In genomic region chr10:87484831-87485720, GRCm38 (mm10) we compare ENCODE assay signal across 13 mouse cellular contexts. TPM values are rescaled to one million over a fixed set of nuclear protein-coding genes. Genes with fewer than 3 reads are reported as not detected.
A peak's percentile ranks its signal among the peaks of the same experiment; 100 is the strongest.
DNase-seq lines count a peak whose midpoint lies in the region; ATAC-seq and TF ChIP-seq lines count a peak whose summit lies in the region.
"Had no signal": no experiment of that assay in that cellular context is flagged by ENCODE, and none has a peak within 500 bp of the region (broad histone marks: within the 10 kb centered on the region; RNA-seq: fewer than 3 reads in every experiment).

No protein-coding gene starts in this region.

- ATAC-seq in heart, embryonic 13.5 days (ENCODE audit: extremely low read depth, insufficient number of reproducible peaks, low FRiP score, low TSS enrichment), result no peak
- no peak for ATAC-seq in forebrain, embryonic 16.5 days
- peak; percentile 79 for ATAC-seq in midbrain, embryonic 12.5 days (ENCODE audit: low FRiP score, low read depth)
- no peak for ATAC-seq in intestine, postnatal 0 days

- H3K4me1 ChIP-seq in heart, embryonic 13.5 days, result peaks cover 15% of the 10 kb centered on the region
- H3K4me1 ChIP-seq in forebrain, embryonic 16.5 days (replicated peaks; ENCODE audit: control insufficient read depth, insufficient read depth, low read length), result peaks cover 38% of the 10 kb centered on the region
- H3K4me1 ChIP-seq in midbrain, embryonic 12.5 days, result peaks cover 52% of the 10 kb centered on the region
- H3K4me1 ChIP-seq in intestine, postnatal 0 days (replicated peaks; ENCODE audit: control insufficient read depth, insufficient read depth, low read length), result no peaks in the 10 kb centered on the region

- H3K4me2 ChIP-seq in heart, embryonic 13.5 days, result peak overlapping the region; percentile 48
- H3K4me2 ChIP-seq in forebrain, embryonic 16.5 days (ENCODE audit: low read length), result peak overlapping the region; percentile 91
- peak overlapping the region; percentile 77 for H3K4me2 ChIP-seq in midbrain, embryonic 12.5 days (replicated peaks)
- no peak overlapping the region for H3K4me2 ChIP-seq in intestine, postnatal 0 days (replicated peaks; ENCODE audit: low read depth)

- TF ChIP-seq CTCF in intestine, postnatal 0 days (IDR thresholded peaks at IDR 0.05; ENCODE audit: low read depth), result no peak

- H3K4me3 ChIP-seq in heart, embryonic 13.5 days, result no peak overlapping the region
- H3K4me3 ChIP-seq in forebrain, embryonic 16.5 days (replicated peaks; ENCODE audit: low read length), result peak overlapping the region; percentile 49
- H3K4me3 ChIP-seq in midbrain, embryonic 12.5 days, result peak overlapping the region; percentile 42
- no peak overlapping the region for H3K4me3 ChIP-seq in intestine, postnatal 0 days (ENCODE audit: low read depth, low read length)

- no peak overlapping the region for H3K27ac ChIP-seq in heart, embryonic 13.5 days (replicated peaks)
- H3K27ac ChIP-seq in forebrain, embryonic 16.5 days (ENCODE audit: low read length), result peak overlapping the region; percentile 58
- H3K27ac ChIP-seq in midbrain, embryonic 12.5 days (replicated peaks), result peak overlapping the region; percentile 77
- H3K27ac ChIP-seq in intestine, postnatal 0 days (ENCODE audit: low read depth, low read length), result no peak overlapping the region
- H3K27ac ChIP-seq: kidney, postnatal 0 days had no signal

- no peak for DNase-seq in heart, postnatal 36 days
- peak; percentile 61 for DNase-seq in brain, adult 2 months (ENCODE audit: low read depth, low spot score)
- DNase-seq in thymus, postnatal 25 days, result no peak
- DNase-seq in adrenal gland, postnatal 4 days (ENCODE audit: low spot score in 2 of 2), result no peak
- DNase-seq: thymus, postnatal 14 days had no signal

- no peaks in the 10 kb centered on the region for H3K9me3 ChIP-seq in heart, embryonic 13.5 days
- H3K9me3 ChIP-seq in forebrain, embryonic 16.5 days (ENCODE audit: control insufficient read depth, low read length), result peaks cover 1% of the 10 kb centered on the region; the same call in 1 of the 2 replicates
- H3K9me3 ChIP-seq in midbrain, embryonic 12.5 days, result 0 out of 2 replicates have a peak, but pooled peaks cover 2% of the 10 kb centered on the region
- H3K9me3 ChIP-seq in intestine, postnatal 0 days (ENCODE audit: control insufficient read depth), result no peaks in the 10 kb centered on the region

- no peaks in the 10 kb centered on the region for H3K36me3 ChIP-seq in heart, embryonic 13.5 days
- H3K36me3 ChIP-seq in forebrain, embryonic 16.5 days (ENCODE audit: control insufficient read depth, insufficient read depth), result no peaks in the 10 kb centered on the region
- no peaks in the 10 kb centered on the region for H3K36me3 ChIP-seq in midbrain, embryonic 12.5 days
- no peaks in the 10 kb centered on the region for H3K36me3 ChIP-seq in intestine, postnatal 0 days (ENCODE audit: control insufficient read depth, insufficient read depth)

- intact Hi-C loops in heart, postnatal 36 days (cut with DNase I), result no loop called here

- 3% methylated on average over 17 of the region's 17 CpGs for WGBS in heart, embryonic 13.5 days
- 1% methylated on average over 17 of the region's 17 CpGs for WGBS in forebrain, embryonic 16.5 days
- WGBS in midbrain, embryonic 12.5 days, result 2% methylated on average over 17 of the region's 17 CpGs
- 5% methylated on average over 17 of the region's 17 CpGs for WGBS in intestine, postnatal 0 days

- no peak overlapping the region for H3K9ac ChIP-seq in heart, embryonic 13.5 days
- peak overlapping the region; percentile 61 for H3K9ac ChIP-seq in forebrain, embryonic 16.5 days (replicated peaks; ENCODE audit: low read depth, low read length)
- peak overlapping the region; percentile 46 for H3K9ac ChIP-seq in midbrain, embryonic 12.5 days (replicated peaks)
- H3K9ac ChIP-seq in intestine, postnatal 0 days (ENCODE audit: low read depth, low read length), result no peak overlapping the region

- peaks cover 81% of the 10 kb centered on the region for H3K27me3 ChIP-seq in heart, embryonic 13.5 days (replicated peaks)
- no peaks in the 10 kb centered on the region for H3K27me3 ChIP-seq in forebrain, embryonic 16.5 days (replicated peaks; ENCODE audit: control insufficient read depth, insufficient read depth, low read length)
- 0 out of 2 replicates have a peak, but pooled peaks cover 18% of the 10 kb centered on the region for H3K27me3 ChIP-seq in midbrain, embryonic 12.5 days
- peaks cover 57% of the 10 kb centered on the region for H3K27me3 ChIP-seq in intestine, postnatal 0 days (replicated peaks; ENCODE audit: control insufficient read depth, insufficient read depth, low read length)

RNA-seq across cellular contexts. Expression of gene Ascl1, which starts 8.4 kb away (rescaled TPM):
- polyA plus RNA-seq in heart, embryonic 13.5 days (2015; fragmentation: Nextera tagmentation; extraction: Ambion mirVana), result 0.15 and 0.35 TPM in 2 replicates
- total RNA-seq in heart, postnatal 36 days (2021), result not detected
- 15.7 and 17.5 TPM in 2 replicates for polyA plus RNA-seq in forebrain, embryonic 16.5 days (2015; fragmentation: Nextera tagmentation; extraction: Ambion mirVana)
- 113 and 124 TPM in 2 replicates for polyA plus RNA-seq in midbrain, embryonic 12.5 days (2016; fragmentation: Nextera tagmentation; extraction: Ambion mirVana)
- total RNA-seq in adrenal gland, postnatal 4 days (2021), result 1 to 10 TPM; 4.2 to 4.4 TPM
- 3.1 and 3.6 TPM in 2 replicates for polyA plus RNA-seq in intestine, postnatal 0 days (2015; fragmentation: Nextera tagmentation; extraction: Ambion mirVana)
- total RNA-seq: megakaryocyte-erythroid progenitor cell, adult 5-6 weeks had no signal
- polyA plus RNA-seq: C2C12 had no signal

RNA-seq across cellular contexts. Expression of gene Pah, which starts 36.5 kb away (rescaled TPM):
- polyA plus RNA-seq in heart, embryonic 13.5 days (2015; fragmentation: Nextera tagmentation; extraction: Ambion mirVana), result 0.20 and 1.5 TPM in 2 replicates
- 1 to 10 TPM; 3.5 to 4.6 TPM for total RNA-seq in heart, postnatal 36 days (2021)
- not detected in 2 replicates for polyA plus RNA-seq in forebrain, embryonic 16.5 days (2015; fragmentation: Nextera tagmentation; extraction: Ambion mirVana)
- 0.27 TPM in 1 of 2 replicates, not detected in the other for polyA plus RNA-seq in midbrain, embryonic 12.5 days (2016; fragmentation: Nextera tagmentation; extraction: Ambion mirVana)
- 10 to 100 TPM; 16.3 to 20.3 TPM for total RNA-seq in adrenal gland, postnatal 4 days (2021)
- polyA plus RNA-seq in intestine, postnatal 0 days (2015; fragmentation: Nextera tagmentation; extraction: Ambion mirVana), result 0.26 TPM in 1 of 2 replicates, not detected in the other
- total RNA-seq: megakaryocyte-erythroid progenitor cell, adult 5-6 weeks had no signal
- polyA plus RNA-seq: C2C12; limb, embryonic 14.5 days had no signal

Comparison
In these comparisons a context has a peak if more than half of its experiments do, and no peak if none do; other contexts are left out.
1. H3K27ac ChIP-seq: peak in forebrain, embryonic 16.5 days (single experiment) and midbrain, embryonic 12.5 days (single experiment); none in heart, embryonic 13.5 days (single experiment) and intestine, postnatal 0 days (single experiment).
2. H3K4me3 ChIP-seq: peak in forebrain, embryonic 16.5 days (single experiment) and midbrain, embryonic 12.5 days (single experiment); none in heart, embryonic 13.5 days (single experiment) and intestine, postnatal 0 days (single experiment).
3. H3K9ac ChIP-seq: peak in forebrain, embryonic 16.5 days (single experiment) and midbrain, embryonic 12.5 days (single experiment); none in heart, embryonic 13.5 days (single experiment) and intestine, postnatal 0 days (single experiment).